Mouse (Mus musculus) urinary bladder, postnatal 10 days (tissue): ENCODE data around the gene Rbm24.

Experiments used
- DNase-seq: peaks from one replicate; pipeline ENCODE4 v3.0.0; 2022; ENCODE audit warnings: low spot score

Gene Rbm24

DNA sequence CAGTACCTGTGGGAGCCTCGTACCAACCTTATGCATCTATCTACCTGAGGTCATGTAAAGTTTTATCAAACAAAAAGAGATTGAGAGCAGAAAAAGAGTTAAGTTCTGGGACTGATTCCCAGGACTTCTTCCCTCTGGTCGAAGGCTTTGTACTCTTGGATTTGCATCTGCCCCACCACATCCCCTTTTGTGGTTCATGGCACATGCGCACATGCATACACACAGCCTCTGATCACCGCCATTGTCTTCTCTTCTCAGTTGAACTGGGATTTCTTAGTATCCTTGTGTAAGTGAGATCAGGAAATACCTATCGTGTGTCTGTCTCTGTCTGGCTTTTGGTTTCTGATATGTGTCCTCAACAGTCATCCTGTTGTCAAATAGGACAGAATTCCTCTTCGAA lies 20.7 kb downstream of the Rbm24 start:
- DNase-seq, result no peak

DNA sequence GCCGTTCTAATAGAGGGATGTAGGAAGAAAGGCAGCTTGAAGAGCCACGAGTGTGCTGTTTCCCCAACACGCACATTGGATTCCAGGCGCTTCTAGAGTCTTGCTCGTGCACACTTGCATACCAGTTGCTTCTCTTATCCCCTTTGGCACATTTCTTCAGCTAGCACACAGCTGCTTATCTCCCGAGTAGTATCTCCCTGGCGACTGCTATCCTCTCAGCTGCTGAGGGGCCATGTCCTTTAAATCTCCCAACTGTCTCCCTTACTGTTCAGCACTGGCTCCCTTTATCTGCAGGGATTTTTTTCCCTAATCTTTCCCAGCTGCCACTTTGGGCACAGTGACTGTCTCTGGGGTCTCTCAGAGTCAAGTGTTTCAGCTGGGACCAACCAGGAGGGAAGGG lies 25.8 kb downstream of the Rbm24 start:
- DNase-seq, result no peak

DNA sequence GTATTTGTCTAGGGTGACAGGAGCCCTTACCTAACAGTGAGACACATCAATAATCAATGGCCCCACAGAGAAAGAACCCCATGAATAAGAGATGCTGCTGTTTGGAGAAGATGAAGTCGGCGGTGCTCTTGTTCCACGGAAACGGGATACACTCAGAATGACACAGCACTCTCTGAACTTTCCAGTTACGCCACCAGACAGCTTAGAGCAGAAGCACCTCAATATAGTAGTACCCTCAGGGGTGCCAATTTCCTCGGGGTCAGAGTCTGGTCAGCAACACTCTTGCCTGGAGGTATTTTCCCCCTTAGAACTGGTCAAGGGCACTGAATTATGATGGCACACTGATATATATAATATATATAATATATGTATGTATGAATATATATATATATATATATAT lies 27.8 kb downstream of the Rbm24 start:
- DNase-seq, result no peak

DNA sequence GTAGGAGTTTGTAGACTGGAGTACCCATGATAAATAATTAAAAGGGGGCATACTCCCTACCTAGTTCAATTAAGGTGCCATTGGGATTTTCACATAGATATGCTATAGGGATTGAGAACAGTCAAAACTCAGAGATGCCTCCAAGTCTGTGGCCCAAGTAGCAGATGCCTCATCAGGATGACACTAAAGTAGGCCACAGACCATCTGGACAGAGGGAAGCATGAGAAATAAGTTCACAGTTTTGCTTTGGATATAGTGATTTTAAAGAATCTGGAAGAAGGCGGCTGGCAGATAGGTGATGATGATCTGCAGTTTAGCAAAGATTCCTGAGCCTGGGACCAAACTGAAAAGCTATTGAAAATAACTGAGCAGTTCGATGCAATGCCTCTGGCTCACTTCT lies 30.0 kb downstream of the Rbm24 start:
- DNase-seq, result no peak

DNA sequence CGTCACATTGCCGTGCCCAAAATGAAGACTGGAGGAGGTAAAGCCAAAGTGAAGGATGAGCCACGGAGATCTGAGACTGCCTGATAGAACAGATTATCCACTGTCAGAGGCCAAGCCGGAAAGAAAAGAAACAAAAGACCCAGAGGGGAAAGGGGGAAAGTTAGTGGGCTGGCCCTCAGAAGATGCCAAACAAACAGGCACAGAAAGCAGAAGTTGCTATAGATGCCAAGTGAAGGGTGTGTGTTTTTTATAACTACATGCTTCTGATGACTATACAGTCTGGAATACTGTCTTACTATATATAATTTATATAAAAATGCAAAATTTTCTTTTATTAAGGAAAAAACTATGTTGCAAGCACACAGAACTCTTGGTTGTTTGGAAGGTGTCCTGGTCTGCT lies 31.7 kb downstream of the Rbm24 start:
- DNase-seq, result no peak

DNA sequence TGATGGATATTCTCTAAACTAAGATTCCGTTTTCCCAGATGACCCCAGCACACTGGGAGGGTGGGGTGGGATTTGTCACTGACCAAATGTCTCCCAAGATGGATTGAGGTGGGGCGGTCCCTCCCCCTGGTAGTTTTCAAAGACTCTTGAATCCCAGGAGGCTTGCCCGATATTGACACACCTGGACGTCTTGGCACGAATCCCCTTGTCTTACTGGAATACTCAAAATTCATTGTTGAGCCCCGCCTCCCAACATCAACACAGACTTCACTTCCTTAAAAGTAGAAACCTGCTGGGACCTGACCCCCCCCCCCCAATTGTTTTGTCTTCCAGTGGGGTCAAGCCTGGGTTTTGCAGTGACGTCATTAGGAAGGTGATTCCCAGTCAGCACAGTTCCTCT lies 32.4 kb downstream of the Rbm24 start:
- DNase-seq, result no peak

DNA sequence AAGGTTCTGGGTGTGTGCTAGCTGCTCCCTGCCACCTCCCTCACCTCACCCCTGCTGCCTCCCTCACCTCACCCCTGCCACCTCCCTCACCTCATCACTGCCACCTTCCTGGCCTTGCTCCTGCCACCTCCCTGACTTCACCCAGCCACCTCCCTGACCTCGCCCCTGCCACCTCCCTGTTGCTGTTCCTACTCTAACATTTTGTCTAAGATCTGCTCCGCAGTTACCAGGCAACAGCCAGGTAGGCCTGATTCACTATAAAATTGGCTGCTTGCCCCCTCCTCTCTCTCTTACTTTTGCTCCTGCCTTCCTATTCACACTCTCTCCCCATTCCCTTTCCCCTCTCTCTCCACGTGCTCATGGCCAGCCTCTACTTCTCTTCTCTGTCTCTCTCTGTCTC lies 33.3 kb downstream of the Rbm24 start:
- no peak for DNase-seq

DNA sequence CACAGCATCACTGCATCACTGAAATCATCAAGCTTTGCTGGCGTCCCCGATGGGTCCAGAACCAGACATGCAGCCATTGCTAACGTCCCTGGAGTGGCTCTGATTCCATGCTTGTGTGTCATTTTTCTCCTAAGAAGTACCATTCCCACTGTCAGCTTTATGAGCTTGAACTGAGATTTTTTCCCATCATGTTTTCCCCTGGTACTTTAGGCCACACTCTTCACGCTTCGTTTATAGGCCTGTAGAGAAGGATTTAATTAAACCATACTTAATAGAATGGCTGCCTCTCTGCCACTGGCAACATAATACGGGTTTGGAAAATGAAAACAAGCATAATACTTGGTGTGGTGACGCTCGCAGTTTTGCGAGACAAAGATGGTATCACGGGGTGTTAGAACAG lies 41.3 kb downstream of the Rbm24 start:
- DNase-seq, result no peak

DNA sequence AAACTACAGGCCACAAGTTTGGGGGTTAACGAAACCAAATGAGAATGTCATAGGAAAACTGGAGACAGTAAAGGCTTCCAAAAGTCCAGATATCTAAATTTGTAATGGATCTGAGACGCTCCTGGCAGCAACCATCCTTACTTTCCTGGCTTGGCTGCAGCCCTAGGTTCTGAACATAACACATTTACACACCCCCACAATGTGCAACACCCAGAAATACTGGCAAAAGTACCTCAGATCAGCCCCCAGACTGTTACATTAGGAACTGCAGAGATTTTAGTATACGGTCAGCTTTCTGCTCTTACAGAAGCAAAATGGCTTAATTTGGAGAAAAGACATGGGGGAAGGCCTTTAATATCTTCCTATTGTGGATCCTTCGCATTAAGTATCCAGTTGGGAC lies 44.0 kb downstream of the Rbm24 start:
- DNase-seq, result no peak

DNA sequence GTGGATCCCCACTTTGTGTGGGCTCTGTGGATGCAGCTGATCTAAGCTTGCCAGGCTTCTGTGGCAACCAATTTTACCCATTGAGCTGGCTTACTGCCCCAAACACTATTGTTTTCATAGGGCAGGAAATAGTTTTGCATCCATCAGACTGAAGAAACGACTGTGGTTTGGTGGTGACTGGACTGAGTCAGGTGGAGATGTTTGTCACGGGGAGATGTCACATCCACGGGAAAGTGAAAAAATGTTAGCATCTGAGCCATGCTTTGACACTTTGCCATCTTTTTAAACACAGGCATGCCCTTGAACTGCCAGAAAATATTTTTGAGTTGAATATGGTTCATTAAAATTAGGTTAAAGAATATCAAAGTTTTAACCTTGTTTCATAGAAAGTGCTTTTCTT lies 45.5 kb downstream of the Rbm24 start:
- DNase-seq, result no peak

DNA sequence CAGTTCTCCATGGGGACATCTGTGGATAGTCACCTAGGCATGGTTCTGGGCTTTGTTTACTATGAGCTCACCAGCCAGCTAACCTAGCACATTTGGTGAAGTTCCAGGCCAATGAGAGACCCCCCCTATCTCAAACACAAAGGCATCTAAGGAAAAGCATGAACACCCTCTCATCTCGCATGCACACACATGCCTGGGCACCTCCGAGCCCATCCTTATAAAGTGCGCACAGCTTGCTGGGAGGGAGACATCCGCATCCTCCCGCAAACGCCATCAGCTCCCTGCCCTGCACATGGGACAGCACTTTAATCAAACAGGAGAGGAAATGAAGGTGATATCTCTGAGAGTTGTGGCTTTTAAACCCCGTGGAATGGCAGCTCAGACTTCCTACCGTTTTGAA lies 50.0 kb downstream of the Rbm24 start:
- DNase-seq, result no peak

DNA sequence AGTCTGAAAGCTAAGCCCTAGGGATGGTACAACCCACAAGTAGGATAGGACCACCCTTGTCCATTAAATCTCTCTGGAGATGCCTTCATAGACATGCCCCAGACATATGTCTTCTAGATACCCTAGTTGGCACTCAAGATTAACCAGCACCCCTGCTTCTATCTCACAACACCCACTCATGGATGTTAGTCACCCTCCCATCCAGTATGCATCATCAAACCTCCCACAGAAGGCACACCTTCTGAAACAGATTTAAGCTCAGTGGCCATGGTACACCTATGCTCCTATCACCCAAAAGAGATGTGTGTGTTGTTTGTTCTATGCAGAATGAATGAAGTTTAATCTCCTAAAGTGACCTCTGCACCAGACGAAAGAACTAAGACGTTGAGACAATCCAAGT lies 51.3 kb downstream of the Rbm24 start:
- no peak for DNase-seq
